Mouse (Mus musculus): ENCODE measurements around the gene Hnrnph1. TPM values are rescaled to one million over a fixed set of nuclear protein-coding genes. Genes with fewer than 3 reads are reported as not detected.
A peak's percentile ranks its signal among the peaks of the same experiment; 100 is the strongest.
"Not testable (repeated sequence)": the region's sequence is repeated elsewhere in the genome, so short reads cannot be mapped to it uniquely, and the experiment has no call there.

The Hnrnph1 gene
- polyA plus RNA-seq, 1 experiment, result 121 TPM

DNA sequence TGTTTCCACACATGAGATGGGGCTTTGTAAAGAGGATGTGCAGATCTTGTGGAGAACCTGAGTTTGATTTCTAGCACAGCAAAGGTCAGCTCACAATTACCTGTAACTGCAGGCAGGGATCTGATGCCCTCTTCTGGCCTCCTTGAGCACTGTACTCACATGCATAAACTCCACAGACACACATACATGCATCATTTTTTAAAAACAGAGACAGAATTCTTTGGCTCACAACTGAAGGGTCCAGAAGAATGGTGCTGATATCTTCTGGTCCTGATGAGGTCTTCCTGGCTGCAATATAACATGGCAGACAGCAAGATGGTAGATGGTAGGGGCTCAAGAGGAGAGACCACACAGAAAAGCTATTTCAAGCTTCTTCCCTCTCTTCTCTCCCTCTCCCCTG is 22.6 kb upstream of the Hnrnph1 start, which contains the start of gene Cby3:
Gene Cby3, plus strand, starts transcription at position 301 of the 400 bp plus-strand sequence.
- Histone ChIP-seq H3K9me3 (peaks cover 11% of the 10 kb centered on the region), H3K4me1 (peaks cover 26% of the 10 kb centered on the region), H3K36me3 (replicated peaks; ENCODE audit: low read length) (no peaks in the 10 kb centered on the region), H3K4me3 (replicated peaks) (no peak within 1 kb of the TSS), H3K27me3 (replicated peaks) (peaks cover 12% of the 10 kb centered on the region)
- TF ChIP-seq GATA1 (IDR thresholded peaks at IDR 0.05; ENCODE audit: borderline replicate concordance, low read length) (no peak), FLI1 (IDR thresholded peaks at IDR 0.05; ENCODE audit: low read length) (no peak)

DNA sequence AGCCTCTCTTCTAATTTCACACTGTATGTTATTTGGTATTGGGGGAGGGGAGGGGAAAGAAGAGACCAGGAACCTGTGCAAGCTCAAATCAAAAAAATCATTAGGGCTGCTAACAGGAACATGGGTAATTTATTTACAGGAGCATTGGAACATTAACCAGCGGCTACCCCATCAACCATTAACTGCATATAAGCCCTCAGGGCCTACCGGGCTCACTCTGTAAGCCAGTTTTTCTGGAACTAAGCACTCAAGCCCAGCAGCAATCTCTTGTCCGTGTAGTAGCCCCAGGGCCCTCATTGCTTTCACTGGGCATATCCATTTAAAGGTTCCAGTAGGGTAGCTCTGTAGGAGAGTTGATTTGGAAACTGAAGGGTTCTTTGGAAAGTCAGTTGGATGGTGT is 21.9 kb upstream of the Hnrnph1 start:
- TF ChIP-seq FLI1 (IDR thresholded peaks at IDR 0.05; ENCODE audit: low read length) (no peak), GATA1 (IDR thresholded peaks at IDR 0.05; ENCODE audit: borderline replicate concordance, low read length) (no peak)
- Histone ChIP-seq H3K4me3 (replicated peaks) (no peak overlapping the region), H3K4me1 (peaks cover 33% of the 10 kb centered on the region), H3K27me3 (replicated peaks) (peaks cover 17% of the 10 kb centered on the region), H3K36me3 (replicated peaks; ENCODE audit: low read length) (no peaks in the 10 kb centered on the region), H3K9me3 (peaks cover 11% of the 10 kb centered on the region)

DNA sequence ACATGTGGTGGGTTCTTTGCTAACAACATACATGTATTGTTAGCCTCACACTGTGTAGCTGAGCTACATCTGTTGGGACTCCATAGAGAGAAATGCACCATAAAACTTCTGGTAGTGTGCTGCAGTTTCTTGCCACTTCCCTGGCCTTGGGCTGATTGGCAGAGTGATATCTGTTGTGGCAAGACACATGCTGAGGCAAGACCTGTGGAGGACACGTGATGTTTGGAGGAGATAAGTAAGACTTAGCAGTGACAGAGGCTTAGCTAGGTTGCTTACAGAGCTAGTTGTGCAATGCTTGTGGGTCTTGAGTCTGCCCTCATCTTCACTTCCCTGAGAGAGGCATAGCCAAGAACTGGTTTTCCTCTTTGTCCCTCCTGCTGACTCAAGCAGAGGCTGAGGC is 21.4 kb upstream of the Hnrnph1 start:
- peaks cover 34% of the 10 kb centered on the region for H3K4me1 ChIP-seq
- H3K9me3 ChIP-seq, result peaks cover 11% of the 10 kb centered on the region
- TF ChIP-seq GATA1 (IDR thresholded peaks at IDR 0.05; ENCODE audit: borderline replicate concordance, low read length), result no peak
- no peak for TF ChIP-seq FLI1 (IDR thresholded peaks at IDR 0.05; ENCODE audit: low read length)
- H3K36me3 ChIP-seq (replicated peaks; ENCODE audit: low read length), result no peaks in the 10 kb centered on the region
- H3K4me3 ChIP-seq (replicated peaks), result no peak overlapping the region
- peaks cover 19% of the 10 kb centered on the region for H3K27me3 ChIP-seq (replicated peaks)

DNA sequence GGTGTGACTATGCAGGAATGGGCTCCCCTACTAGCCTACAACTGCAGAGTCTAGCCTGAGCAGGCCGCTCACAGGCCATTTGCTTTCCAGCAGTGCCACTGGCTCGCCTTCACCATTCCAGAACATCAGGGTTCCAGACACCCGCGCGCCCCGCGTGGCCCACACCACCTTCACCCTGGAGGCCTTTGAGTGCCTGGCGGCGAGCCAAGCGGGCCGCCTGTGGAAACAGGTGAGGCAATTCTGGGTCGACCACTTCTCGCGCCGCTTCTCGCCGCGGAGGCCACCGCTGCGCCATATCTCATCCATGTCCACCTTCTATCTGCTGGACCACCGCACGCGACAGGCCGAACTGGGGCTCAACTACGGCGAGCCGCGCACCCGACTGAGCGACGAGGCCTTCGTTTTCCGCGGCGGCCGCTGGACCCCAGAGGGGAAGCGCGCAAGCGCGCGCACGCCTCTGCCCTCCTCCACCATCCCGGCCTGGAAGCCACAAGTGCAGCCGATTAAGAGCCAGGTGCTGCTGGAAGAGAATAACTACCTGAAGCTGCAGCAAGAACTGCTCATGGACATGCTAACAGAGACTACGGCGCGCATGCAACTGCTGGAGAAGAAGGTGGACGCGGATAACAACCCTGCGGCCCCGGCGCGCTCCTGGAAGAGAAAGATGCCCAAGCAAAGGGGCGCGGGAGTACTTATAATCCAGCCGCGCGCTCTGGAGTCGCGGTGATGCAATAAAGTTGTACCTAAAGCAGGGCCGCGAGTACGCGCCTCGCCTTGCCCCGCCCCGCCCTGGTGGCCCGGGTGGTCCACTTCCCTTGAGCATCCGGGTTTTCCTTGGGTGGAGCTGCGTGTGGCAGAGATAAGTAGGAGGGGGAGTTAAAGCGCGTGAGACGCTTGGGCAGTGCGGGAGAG is 17.6 kb upstream of the Hnrnph1 start:
- Histone ChIP-seq H3K9me3 (peaks cover 13% of the 10 kb centered on the region), H3K36me3 (replicated peaks; ENCODE audit: low read length) (no peaks in the 10 kb centered on the region), H3K27me3 (replicated peaks) (peaks cover 34% of the 10 kb centered on the region), H3K4me1 (peaks cover 32% of the 10 kb centered on the region), H3K4me3 (replicated peaks) (peak overlapping the region; percentile 91)
- TF ChIP-seq FLI1 (IDR thresholded peaks at IDR 0.05; ENCODE audit: low read length) (no peak), GATA1 (IDR thresholded peaks at IDR 0.05; ENCODE audit: borderline replicate concordance, low read length) (no peak)

DNA sequence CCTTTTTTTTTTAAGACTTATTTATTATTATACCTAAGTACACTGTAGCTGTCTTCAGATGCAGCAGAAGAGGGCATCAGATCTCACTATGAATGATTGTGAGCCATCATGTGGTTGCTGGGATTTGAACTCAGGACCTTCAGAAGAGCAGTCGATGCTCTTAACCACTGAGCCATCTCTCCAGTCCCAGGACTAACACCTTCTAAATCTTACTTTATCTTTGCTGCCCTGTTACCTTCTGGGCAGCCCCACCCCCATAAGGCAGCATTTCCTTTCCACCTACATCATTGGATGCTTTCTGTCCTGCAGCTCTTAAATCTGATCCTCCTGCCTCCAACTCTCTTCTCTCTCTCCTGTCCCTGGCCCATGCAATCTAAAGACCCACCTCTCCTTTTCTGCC is 15.5 kb upstream of the Hnrnph1 start:
- peaks cover 35% of the 10 kb centered on the region for H3K27me3 ChIP-seq (replicated peaks)

DNA sequence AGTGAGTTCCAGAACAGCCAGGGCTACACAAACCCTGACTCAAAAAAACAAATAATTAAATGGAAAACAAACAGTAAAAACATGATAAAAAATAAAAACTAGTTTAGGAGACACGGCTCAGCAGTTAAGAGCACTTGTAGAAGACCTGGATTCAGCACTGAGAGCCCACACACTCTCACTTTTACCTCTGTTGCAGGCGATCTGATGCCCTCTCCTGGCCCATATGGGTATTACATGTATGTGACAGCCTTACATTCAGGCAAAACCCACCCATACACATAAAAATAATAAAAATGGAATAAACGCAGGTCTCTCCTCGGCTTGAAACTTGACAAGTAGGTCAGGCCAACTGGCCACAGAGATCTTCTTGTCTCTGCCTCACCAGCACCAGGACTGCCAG is 12.2 kb upstream of the Hnrnph1 start:
- peaks cover 21% of the 10 kb centered on the region for H3K27me3 ChIP-seq (replicated peaks)
- H3K9me3 ChIP-seq, result peaks cover 7% of the 10 kb centered on the region; the same call in 1 of the 2 replicates
- TF ChIP-seq FLI1 (IDR thresholded peaks at IDR 0.05; ENCODE audit: low read length) (no peak), GATA1 (IDR thresholded peaks at IDR 0.05; ENCODE audit: borderline replicate concordance, low read length) (no peak)
- peaks cover 36% of the 10 kb centered on the region for H3K4me1 ChIP-seq
- H3K36me3 ChIP-seq (replicated peaks; ENCODE audit: low read length), result no peaks in the 10 kb centered on the region
- no peak overlapping the region for H3K4me3 ChIP-seq (replicated peaks)

More for the DNA sequence above, 15.5 kb upstream of the Hnrnph1 start:
- not testable (repeated sequence) for H3K4me3 ChIP-seq (replicated peaks); H3K36me3 ChIP-seq (replicated peaks; ENCODE audit: low read length); H3K9me3 ChIP-seq
- peaks cover 32% of the 10 kb centered on the region for H3K4me1 ChIP-seq

DNA sequence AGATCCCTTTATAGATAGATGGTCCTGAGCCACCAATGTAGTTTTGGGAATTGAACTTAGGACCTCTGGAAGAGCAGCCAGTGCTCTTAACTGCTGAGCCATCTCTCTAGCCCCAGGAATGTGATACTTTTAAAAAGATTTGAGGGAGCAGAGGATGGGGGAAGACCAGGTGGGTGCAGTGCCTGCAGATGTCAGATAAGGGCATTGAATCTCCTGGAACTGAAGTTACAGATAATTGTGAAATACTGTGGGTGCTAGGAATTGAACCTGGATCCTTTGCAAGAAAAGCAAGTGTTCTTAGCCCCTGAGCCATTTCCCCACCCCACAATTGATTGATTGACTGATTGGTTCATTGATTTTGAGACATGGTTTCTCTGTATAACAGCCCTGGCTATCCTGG is 11.5 kb upstream of the Hnrnph1 start:
- peaks cover 18% of the 10 kb centered on the region for H3K27me3 ChIP-seq (replicated peaks)
- H3K36me3 ChIP-seq (replicated peaks; ENCODE audit: low read length), result no peaks in the 10 kb centered on the region
- no peak for TF ChIP-seq FLI1 (IDR thresholded peaks at IDR 0.05; ENCODE audit: low read length)
- TF ChIP-seq GATA1 (IDR thresholded peaks at IDR 0.05; ENCODE audit: borderline replicate concordance, low read length), result no peak
- H3K4me1 ChIP-seq, result peaks cover 36% of the 10 kb centered on the region
- peaks cover 7% of the 10 kb centered on the region; the same call in 1 of the 2 replicates for H3K9me3 ChIP-seq
- no peak overlapping the region for H3K4me3 ChIP-seq (replicated peaks)

DNA sequence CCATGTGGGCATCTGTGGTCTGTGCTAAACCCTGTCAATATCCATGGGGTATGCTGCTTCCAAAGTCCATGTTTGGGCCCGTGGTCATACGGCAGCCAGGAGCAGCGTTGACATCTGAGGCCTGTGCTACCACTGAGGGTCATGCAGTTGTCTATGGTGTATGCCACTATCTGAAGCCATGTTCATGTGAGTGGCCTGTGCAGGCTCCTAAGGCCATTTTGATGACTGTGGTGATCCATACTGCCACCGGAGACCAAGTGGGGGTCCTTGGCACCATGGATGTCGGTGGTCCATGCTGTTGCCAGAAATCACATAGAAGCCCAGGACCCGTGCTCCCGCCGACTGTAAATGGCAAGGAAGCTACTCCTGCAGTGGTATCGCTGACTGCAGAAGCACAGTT is 9.3 kb upstream of the Hnrnph1 start:
- Histone ChIP-seq H3K4me3 (replicated peaks) (no peak overlapping the region), H3K36me3 (replicated peaks; ENCODE audit: low read length) (no peaks in the 10 kb centered on the region), H3K9me3 (peaks cover 7% of the 10 kb centered on the region; the same call in 1 of the 2 replicates), H3K4me1 (peaks cover 44% of the 10 kb centered on the region), H3K27me3 (replicated peaks) (peaks cover 7% of the 10 kb centered on the region)
- TF ChIP-seq FLI1 (IDR thresholded peaks at IDR 0.05; ENCODE audit: low read length), result no peak
- TF ChIP-seq GATA1 (IDR thresholded peaks at IDR 0.05; ENCODE audit: borderline replicate concordance, low read length), result no peak

DNA sequence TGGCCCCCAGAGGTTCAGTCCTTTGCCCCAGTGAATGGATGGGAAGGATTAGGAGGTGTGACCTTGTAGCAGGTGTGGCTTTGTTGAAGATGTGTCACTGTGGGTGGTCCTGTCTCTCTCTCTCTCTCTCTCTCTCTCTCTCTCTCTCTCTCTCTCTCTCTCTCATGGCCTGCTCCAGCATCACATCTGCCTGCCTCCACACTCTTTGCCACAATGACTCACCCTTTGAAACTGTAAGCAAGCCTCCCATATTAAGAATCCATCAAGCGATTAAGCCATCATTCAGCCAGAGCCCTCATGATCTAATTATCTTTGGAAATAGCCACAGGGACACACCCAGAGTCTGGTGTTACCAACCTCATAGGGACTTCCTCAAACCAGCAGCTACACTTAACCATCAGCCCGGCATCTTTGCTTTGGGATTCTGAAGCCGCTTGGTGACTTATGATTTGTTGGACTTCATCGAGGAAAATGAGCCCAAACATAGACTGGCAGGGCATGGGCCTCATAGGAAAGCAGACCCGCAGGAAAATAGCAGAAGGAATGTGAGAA is 7.4 kb upstream of the Hnrnph1 start:
- Histone ChIP-seq H3K9me3 (no peaks in the 10 kb centered on the region), H3K36me3 (replicated peaks; ENCODE audit: low read length) (no peaks in the 10 kb centered on the region), H3K4me3 (replicated peaks) (no peak overlapping the region), H3K4me1 (peaks cover 43% of the 10 kb centered on the region), H3K27me3 (replicated peaks) (peaks cover 3% of the 10 kb centered on the region)
- TF ChIP-seq GATA1 (IDR thresholded peaks at IDR 0.05; ENCODE audit: borderline replicate concordance, low read length), result no peak
- no peak for TF ChIP-seq FLI1 (IDR thresholded peaks at IDR 0.05; ENCODE audit: low read length)

DNA sequence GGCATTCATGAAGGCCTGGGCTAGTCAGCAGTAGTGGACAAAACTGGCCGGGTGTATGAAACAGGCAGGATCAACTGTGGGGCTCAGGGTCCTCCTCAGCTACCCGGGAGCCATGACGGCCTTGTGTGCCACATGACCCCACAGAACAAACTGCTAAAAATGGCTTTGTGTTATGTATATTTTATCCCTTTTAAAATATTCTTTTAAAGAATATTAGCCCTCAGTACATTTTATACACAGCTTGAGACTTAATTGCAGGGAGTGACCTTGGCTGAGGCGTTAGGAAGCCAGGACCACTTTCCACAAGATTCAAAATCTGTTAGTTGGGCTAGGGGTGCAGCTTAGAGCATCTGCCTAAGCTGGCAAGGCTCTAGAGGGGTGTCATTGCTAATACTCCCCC is 5.8 kb upstream of the Hnrnph1 start:
- no peaks in the 10 kb centered on the region for H3K36me3 ChIP-seq (replicated peaks; ENCODE audit: low read length)
- H3K4me1 ChIP-seq, result peaks cover 43% of the 10 kb centered on the region
- peak overlapping the region; percentile 42 for H3K4me3 ChIP-seq (replicated peaks)
- peaks cover 2% of the 10 kb centered on the region for H3K27me3 ChIP-seq (replicated peaks)
- no peak for TF ChIP-seq GATA1 (IDR thresholded peaks at IDR 0.05; ENCODE audit: borderline replicate concordance, low read length)
- no peaks in the 10 kb centered on the region for H3K9me3 ChIP-seq
